Mouse (Mus musculus): ENCODE measurements around the gene Tubb2a. TPM values are rescaled to one million over a fixed set of nuclear protein-coding genes. Genes with fewer than 3 reads are reported as not detected.
"Not testable (repeated sequence)": the region's sequence is repeated elsewhere in the genome, so short reads cannot be mapped to it uniquely, and the experiment has no call there.

Gene Tubb2a
- polyA plus RNA-seq, 1 experiment from 2014 or later = 2,137 TPM

GRCm38 (mm10) chr13:34097086-34097485 is 19.3 kb upstream of the Tubb2a start:
- WGBS = 42% methylated on average over 3 of the region's 3 CpGs
- ATAC-seq = no peak

DNA sequence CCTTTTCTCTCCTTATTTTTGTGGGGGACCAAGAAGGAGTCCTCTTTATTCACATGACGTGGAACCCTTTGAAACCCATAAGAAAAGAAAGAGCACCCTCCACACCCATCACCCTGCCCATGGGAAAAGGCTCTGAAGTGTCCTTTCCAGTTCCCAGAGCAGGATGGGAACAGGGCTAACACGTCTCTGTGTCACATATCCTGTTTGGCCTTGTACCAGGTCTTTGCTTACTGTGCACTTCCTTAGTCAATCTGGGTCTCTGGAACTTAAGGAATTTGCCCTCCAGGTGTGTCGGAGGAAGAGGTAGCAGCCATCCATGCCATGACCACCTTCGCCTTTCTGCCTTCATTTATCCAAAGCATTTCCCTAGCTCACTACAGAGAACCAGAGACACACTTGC is 18.6 kb upstream of the Tubb2a start:
- no peaks in the 10 kb centered on the region for H3K36me3 ChIP-seq (ENCODE audit: control insufficient read depth, insufficient read depth)
- peak overlapping the region; percentile 27 for H3K9ac ChIP-seq (replicated peaks; ENCODE audit: low read depth, low read length)
- no peaks in the 10 kb centered on the region for H3K27me3 ChIP-seq (replicated peaks; ENCODE audit: control insufficient read depth, insufficient read depth, low read length)
- H3K9me3 ChIP-seq (ENCODE audit: control insufficient read depth, low read length) = peaks cover 4% of the 10 kb centered on the region; the same call in 1 of the 2 replicates
- peak; percentile 64 for ATAC-seq
- H3K4me1 ChIP-seq (replicated peaks; ENCODE audit: control insufficient read depth, insufficient read depth, low read length) = peaks cover 23% of the 10 kb centered on the region
- H3K27ac ChIP-seq (ENCODE audit: low read length) = peak overlapping the region; percentile 93
- 31% methylated on average over 4 of the region's 4 CpGs for WGBS
- H3K4me3 ChIP-seq (replicated peaks; ENCODE audit: low read length) = no peak overlapping the region
- peak overlapping the region; percentile 33 for H3K4me2 ChIP-seq (ENCODE audit: low read length)

More at GRCm38 (mm10) chr13:34097086-34097485, 19.3 kb upstream of the Tubb2a start:
- H3K9me3 ChIP-seq (ENCODE audit: control insufficient read depth, low read length) = peaks cover 4% of the 10 kb centered on the region; the same call in 1 of the 2 replicates
- H3K4me1 ChIP-seq (replicated peaks; ENCODE audit: control insufficient read depth, insufficient read depth, low read length) = peaks cover 23% of the 10 kb centered on the region
- H3K27me3 ChIP-seq (replicated peaks; ENCODE audit: control insufficient read depth, insufficient read depth, low read length) = no peaks in the 10 kb centered on the region
- H3K36me3 ChIP-seq (ENCODE audit: control insufficient read depth, insufficient read depth) = no peaks in the 10 kb centered on the region
- no peak overlapping the region for H3K4me2 ChIP-seq (ENCODE audit: low read length)
- H3K9ac ChIP-seq (replicated peaks; ENCODE audit: low read depth, low read length) = no peak overlapping the region
- no peak overlapping the region for H3K4me3 ChIP-seq (replicated peaks; ENCODE audit: low read length)
- H3K27ac ChIP-seq (ENCODE audit: low read length) = peak overlapping the region; percentile 93

DNA sequence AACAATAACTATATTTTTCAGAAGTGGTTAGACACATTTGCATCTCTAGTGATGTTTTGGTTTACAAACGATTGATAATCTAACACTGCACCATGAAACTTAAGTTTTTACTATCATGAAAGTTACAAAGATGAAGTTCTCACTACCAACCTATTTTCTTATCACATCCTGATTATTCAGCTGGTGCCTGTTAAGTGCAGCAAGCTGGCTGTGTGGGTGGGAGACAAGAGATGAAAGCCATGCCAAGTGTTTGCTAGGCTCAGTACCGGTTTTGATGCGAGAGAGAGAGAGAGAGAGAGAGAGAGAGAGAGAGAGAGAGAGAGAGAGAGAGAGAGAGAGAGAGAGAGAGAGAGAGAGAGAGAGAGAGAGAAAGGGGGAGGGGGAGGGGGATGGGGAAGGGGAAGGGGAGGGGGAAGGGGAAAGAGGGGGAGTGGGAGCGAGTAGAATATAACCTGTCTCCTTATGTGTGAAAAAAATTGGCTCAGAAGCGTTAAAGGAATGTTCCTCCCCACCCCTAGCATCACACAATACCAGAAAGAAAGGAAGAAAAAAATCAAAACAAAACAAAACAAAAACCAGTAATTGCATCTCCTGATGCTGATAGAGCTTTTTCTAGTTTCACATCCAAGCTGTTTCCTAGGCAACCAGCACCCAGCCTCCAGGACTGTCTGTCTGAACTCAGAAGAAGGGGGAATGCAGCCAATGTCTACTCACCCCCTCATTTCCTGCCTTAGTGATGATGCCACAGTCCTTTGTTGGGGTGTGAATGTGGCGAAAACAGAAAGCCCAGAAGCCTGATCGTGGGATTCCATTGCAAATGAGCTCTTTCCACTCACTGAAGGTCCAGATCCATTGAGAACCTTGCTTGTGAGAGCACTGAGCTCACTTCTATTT is 18.0 kb upstream of the Tubb2a start:
- peak; percentile 98 for ATAC-seq
- Histone ChIP-seq H3K9me3 (ENCODE audit: control insufficient read depth, low read length) (peaks cover 4% of the 10 kb centered on the region; the same call in 1 of the 2 replicates), H3K4me3 (replicated peaks; ENCODE audit: low read length) (no peak overlapping the region; the same call in 1 of the 2 replicates), H3K4me2 (ENCODE audit: low read length) (peak overlapping the region; percentile 33), H3K9ac (replicated peaks; ENCODE audit: low read depth, low read length) (peak overlapping the region; percentile 27), H3K27me3 (replicated peaks; ENCODE audit: control insufficient read depth, insufficient read depth, low read length) (no peaks in the 10 kb centered on the region), H3K27ac (ENCODE audit: low read length) (peak overlapping the region; percentile 93), H3K4me1 (replicated peaks; ENCODE audit: control insufficient read depth, insufficient read depth, low read length) (peaks cover 23% of the 10 kb centered on the region), H3K36me3 (ENCODE audit: control insufficient read depth, insufficient read depth) (no peaks in the 10 kb centered on the region)
- 9% methylated on average over 7 of the region's 7 CpGs for WGBS

GRCm38 (mm10) chr13:34089358-34089757 is 11.6 kb upstream of the Tubb2a start:
- Histone ChIP-seq H3K27ac (ENCODE audit: low read length) (peak overlapping the region; percentile 86), H3K4me3 (replicated peaks; ENCODE audit: low read length) (no peak overlapping the region), H3K36me3 (ENCODE audit: control insufficient read depth, insufficient read depth) (no peaks in the 10 kb centered on the region), H3K9ac (replicated peaks; ENCODE audit: low read depth, low read length) (no peak overlapping the region), H3K4me1 (replicated peaks; ENCODE audit: control insufficient read depth, insufficient read depth, low read length) (peaks cover 22% of the 10 kb centered on the region), H3K4me2 (ENCODE audit: low read length) (no peak overlapping the region), H3K9me3 (ENCODE audit: control insufficient read depth, low read length) (no peaks in the 10 kb centered on the region), H3K27me3 (replicated peaks; ENCODE audit: control insufficient read depth, insufficient read depth, low read length) (no peaks in the 10 kb centered on the region)
- WGBS = 51% methylated on average over 3 of the region's 3 CpGs
- ATAC-seq = 0 out of 2 replicates have a peak, but pooled peaks have one; percentile 6

- 0 out of 2 replicates have a peak overlapping the region, but pooled peaks have one; percentile 13 for H3K9ac ChIP-seq (replicated peaks; ENCODE audit: low read depth, low read length)
- ATAC-seq = peak; percentile 78
- no peaks in the 10 kb centered on the region for H3K36me3 ChIP-seq (ENCODE audit: control insufficient read depth, insufficient read depth)
- 41% methylated on average over 7 of the region's 7 CpGs for WGBS
- H3K27me3 ChIP-seq (replicated peaks; ENCODE audit: control insufficient read depth, insufficient read depth, low read length) = no peaks in the 10 kb centered on the region
- no peaks in the 10 kb centered on the region for H3K9me3 ChIP-seq (ENCODE audit: control insufficient read depth, low read length)
- H3K4me3 ChIP-seq (replicated peaks; ENCODE audit: low read length) = no peak overlapping the region
- peak overlapping the region; percentile 16 for H3K4me2 ChIP-seq (ENCODE audit: low read length)
- peaks cover 22% of the 10 kb centered on the region for H3K4me1 ChIP-seq (replicated peaks; ENCODE audit: control insufficient read depth, insufficient read depth, low read length)
- H3K27ac ChIP-seq (ENCODE audit: low read length) = peak overlapping the region; percentile 86
Measured at GRCm38 (mm10) chr13:34088871-34089288, 11.1 kb upstream of the Tubb2a start.

DNA sequence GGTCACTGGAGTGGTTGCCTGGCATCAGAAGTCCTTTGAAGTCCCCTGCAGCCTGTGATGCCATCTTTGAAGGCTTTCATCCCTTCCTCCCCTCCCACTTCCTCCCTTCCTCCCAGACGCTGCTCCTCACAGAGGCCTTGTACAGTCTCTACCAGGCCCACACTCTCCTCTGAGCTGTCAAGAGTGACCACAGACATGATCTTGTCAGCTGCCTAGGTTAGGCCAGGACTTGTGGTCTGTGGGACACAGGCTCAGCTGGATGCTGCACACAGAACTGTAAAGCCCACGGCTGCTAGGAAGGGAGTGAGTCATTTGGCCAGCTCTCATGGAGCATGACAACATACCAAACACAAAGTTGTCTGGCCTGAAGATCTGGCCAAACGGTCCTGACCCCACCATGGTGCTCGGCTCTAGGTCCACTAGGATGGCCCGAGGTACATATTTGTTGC is 10.4 kb upstream of the Tubb2a start:
- H3K4me2 ChIP-seq (ENCODE audit: low read length) = peak overlapping the region; percentile 1; the same call in 1 of the 2 replicates
- peak overlapping the region; percentile 86 for H3K27ac ChIP-seq (ENCODE audit: low read length)
- ATAC-seq = peak; percentile 21
- H3K36me3 ChIP-seq (ENCODE audit: control insufficient read depth, insufficient read depth); H3K9ac ChIP-seq (replicated peaks; ENCODE audit: low read depth, low read length); H3K9me3 ChIP-seq (ENCODE audit: control insufficient read depth, low read length); H3K4me3 ChIP-seq (replicated peaks; ENCODE audit: low read length); H3K27me3 ChIP-seq (replicated peaks; ENCODE audit: control insufficient read depth, insufficient read depth, low read length): not testable (repeated sequence)
- 58% methylated on average over 5 of the region's 5 CpGs for WGBS
- peaks cover 22% of the 10 kb centered on the region for H3K4me1 ChIP-seq (replicated peaks; ENCODE audit: control insufficient read depth, insufficient read depth, low read length)

DNA sequence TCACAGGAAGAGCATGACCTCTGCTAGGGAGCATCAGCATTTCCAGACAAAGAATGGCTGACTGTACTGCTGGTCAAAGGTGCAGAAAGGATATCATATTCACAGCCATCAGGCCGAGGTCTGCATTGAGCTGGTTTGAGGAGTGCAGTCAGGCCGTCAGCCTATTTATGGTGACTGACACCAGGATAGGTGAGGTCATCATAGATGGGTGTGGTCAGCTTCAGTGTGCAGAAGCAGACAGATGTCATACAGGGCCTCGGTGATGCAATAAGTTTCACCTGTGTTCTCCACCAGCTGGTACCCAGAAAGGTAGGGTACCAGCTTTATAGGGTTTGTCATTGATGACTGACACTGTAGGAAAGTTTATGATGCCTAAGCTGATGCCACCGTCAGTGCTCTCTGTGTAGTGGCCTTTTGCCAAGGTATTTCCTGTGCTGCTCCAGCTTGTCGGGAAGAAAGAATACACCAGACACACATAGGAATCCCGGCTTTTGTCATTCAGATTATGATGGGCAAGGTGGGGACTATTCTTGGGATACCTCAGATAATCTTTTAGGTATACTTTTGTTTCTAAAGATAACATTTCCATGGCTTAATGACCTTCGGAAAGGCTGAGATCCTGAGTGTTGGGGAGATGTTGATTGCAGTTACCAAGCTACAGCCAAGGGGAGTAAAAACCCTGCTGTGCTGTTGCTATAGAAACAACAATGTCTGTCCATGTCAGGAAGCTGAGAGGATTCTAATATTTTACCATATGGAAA is 9.4 kb upstream of the Tubb2a start:
- WGBS = 47% methylated on average over 7 of the region's 7 CpGs
- Histone ChIP-seq H3K27ac (ENCODE audit: low read length) (peak overlapping the region; percentile 1), H3K27me3 (replicated peaks; ENCODE audit: control insufficient read depth, insufficient read depth, low read length) (no peaks in the 10 kb centered on the region), H3K36me3 (ENCODE audit: control insufficient read depth, insufficient read depth) (no peaks in the 10 kb centered on the region), H3K4me1 (replicated peaks; ENCODE audit: control insufficient read depth, insufficient read depth, low read length) (peaks cover 22% of the 10 kb centered on the region), H3K9ac (replicated peaks; ENCODE audit: low read depth, low read length) (no peak overlapping the region), H3K4me3 (replicated peaks; ENCODE audit: low read length) (no peak overlapping the region), H3K9me3 (ENCODE audit: control insufficient read depth, low read length) (no peaks in the 10 kb centered on the region), H3K4me2 (ENCODE audit: low read length) (no peak overlapping the region)
- peak; percentile 50; the same call in 1 of the 2 replicates for ATAC-seq

- ATAC-seq = no peak
- H3K9ac ChIP-seq (replicated peaks; ENCODE audit: low read depth, low read length) = no peak overlapping the region
- H3K9me3 ChIP-seq (ENCODE audit: control insufficient read depth, low read length) = no peaks in the 10 kb centered on the region
- no peaks in the 10 kb centered on the region for H3K27me3 ChIP-seq (replicated peaks; ENCODE audit: control insufficient read depth, insufficient read depth, low read length)
- H3K36me3 ChIP-seq (ENCODE audit: control insufficient read depth, insufficient read depth) = no peaks in the 10 kb centered on the region
- no peak overlapping the region for H3K4me2 ChIP-seq (ENCODE audit: low read length)
- peaks cover 27% of the 10 kb centered on the region for H3K4me1 ChIP-seq (replicated peaks; ENCODE audit: control insufficient read depth, insufficient read depth, low read length)
- no peak overlapping the region for H3K4me3 ChIP-seq (replicated peaks; ENCODE audit: low read length)
- H3K27ac ChIP-seq (ENCODE audit: low read length) = no peak overlapping the region
- 64% methylated on average over 9 of the region's 9 CpGs for WGBS
Measured at GRCm38 (mm10) chr13:34084026-34084750, 6.4 kb upstream of the Tubb2a start.
